Mouse (Mus musculus) neural tube, embryonic 15.5 days (tissue): Measurements from ENCODE around the gene Ccdc187. TPM values are rescaled to one million over a fixed set of nuclear protein-coding genes. Genes with fewer than 3 reads are reported as not detected.
A peak's percentile ranks its signal among the peaks of the same experiment; 100 is the strongest.

Source experiments
- ATAC-seq: fragments of 200-750 bp; cut with Nextera tagmentation; 2 replicates; pipeline ENCODE4 v1.8.0; 2017; ENCODE audit warnings: mild to moderate bottlenecking, moderate TSS enrichment, moderate library complexity; ENCODE audit not compliant: low FRiP score
- H3K27ac ChIP-seq: fragments of 300-500 bp; sonication (generic); replicated peaks from 2 replicates; pipeline ENCODE4 v1.5.1; 2015; ENCODE audit warnings: mild to moderate bottlenecking, inconsistent platforms
- H3K27me3 ChIP-seq: fragments of 300-500 bp; sonication (generic); replicated peaks from 2 replicates; pipeline ENCODE4 v1.6.1; 2015; ENCODE audit warnings: inconsistent platforms
- H3K36me3 ChIP-seq: fragments of 300-500 bp; sonication (generic); 2 replicates; pipeline ENCODE4 v1.6.1; 2015; ENCODE audit warnings: inconsistent platforms
- H3K4me1 ChIP-seq: fragments of 300-500 bp; sonication (generic); 2 replicates; pipeline ENCODE4 v1.6.1; 2015; ENCODE audit warnings: inconsistent platforms
- H3K4me2 ChIP-seq: fragments of 300-500 bp; sonication (generic); 2 replicates; pipeline ENCODE4 v1.6.1; 2015; ENCODE audit warnings: inconsistent platforms, mild to moderate bottlenecking, moderate library complexity
- H3K4me3 ChIP-seq: fragments of 300-500 bp; sonication (generic); replicated peaks from 2 replicates; pipeline ENCODE4 v1.5.1; 2015; ENCODE audit warnings: mild to moderate bottlenecking, inconsistent platforms
- H3K9ac ChIP-seq: fragments of 300-500 bp; sonication (generic); replicated peaks from 2 replicates; pipeline ENCODE4 v1.6.1; 2015; ENCODE audit warnings: mild to moderate bottlenecking, inconsistent platforms
- H3K9me3 ChIP-seq: fragments of 300-500 bp; sonication (generic); replicated peaks from 2 replicates; pipeline ENCODE4 v1.6.1; 2016; ENCODE audit warnings: inconsistent platforms
- WGBS: fragments of 180-500 bp; shearing (Covaris S2); methylation state at CpG from one replicate; pipeline ENCODE4 v1.1.7; 2015; ENCODE audit warnings: mixed read lengths; 5-methylcytosine and 5-hydroxymethylcytosine counted together
- polyA plus RNA-seq: library from polyadenylated mRNA; unstranded; fragments of >200 nt; fragmentation: Nextera tagmentation; extraction: Ambion mirVana; gene quantifications from 2 replicates; pipeline ENCODE4 v1.2.1, GENCODE M21; 2015

Gene Ccdc187
- polyA plus RNA-seq, 1 experiment from 2014 or later = 0.03 TPM

GRCm38 (mm10) chr2:26268216-26268615 lies 26.1 kb downstream of the Ccdc187 start:
- 75% methylated on average over 3 of the region's 3 CpGs for WGBS
- H3K27me3 ChIP-seq = no peaks in the 10 kb centered on the region; the same call in 1 of the 2 replicates
- H3K9me3 ChIP-seq = no peaks in the 10 kb centered on the region
- H3K27ac ChIP-seq = no peak overlapping the region
- ATAC-seq = no peak
- no peaks in the 10 kb centered on the region for H3K4me1 ChIP-seq
- H3K9ac ChIP-seq = no peak overlapping the region
- no peak overlapping the region for H3K4me3 ChIP-seq
- no peaks in the 10 kb centered on the region for H3K36me3 ChIP-seq
- H3K4me2 ChIP-seq = no peak overlapping the region

DNA sequence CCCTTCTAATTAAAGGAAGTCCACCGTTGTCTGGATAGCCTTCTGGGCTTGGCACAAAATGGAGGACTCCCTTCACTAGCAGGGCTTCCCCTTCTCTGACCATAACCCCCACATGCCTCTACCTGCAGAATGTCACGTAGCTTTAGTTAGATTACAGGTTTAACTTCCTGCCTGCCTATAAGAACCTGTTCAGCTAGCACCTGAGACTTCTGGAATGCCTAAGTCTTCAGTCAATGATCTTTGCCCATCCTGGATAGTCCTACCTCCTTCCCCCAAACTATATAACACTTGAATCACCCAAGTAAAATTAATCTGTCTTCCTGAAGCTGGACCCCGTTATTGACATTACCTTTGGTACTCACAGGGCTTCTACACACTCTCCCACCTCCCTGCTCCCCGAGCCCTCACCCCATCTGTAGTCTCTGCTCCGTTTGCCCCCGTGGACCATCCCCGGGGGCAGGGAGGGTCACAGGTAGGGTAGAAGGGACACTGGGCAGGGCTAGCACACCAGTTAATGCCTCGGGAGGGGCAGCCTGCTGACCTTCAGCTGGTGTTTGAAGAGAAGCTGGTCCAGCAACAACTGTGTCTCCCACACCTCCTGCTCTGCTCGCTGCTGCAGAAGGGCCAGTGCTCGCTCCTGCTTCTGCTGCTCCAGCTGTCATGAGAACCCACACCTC lies 28.2 kb downstream of the Ccdc187 start:
- no peaks in the 10 kb centered on the region for H3K4me1 ChIP-seq
- no peak overlapping the region for H3K4me3 ChIP-seq
- no peak overlapping the region for H3K9ac ChIP-seq
- H3K9me3 ChIP-seq = no peaks in the 10 kb centered on the region
- H3K27ac ChIP-seq = no peak overlapping the region
- no peaks in the 10 kb centered on the region for H3K27me3 ChIP-seq
- 82% methylated on average over 10 of the region's 10 CpGs for WGBS
- no peaks in the 10 kb centered on the region for H3K36me3 ChIP-seq
- ATAC-seq = no peak
- no peak overlapping the region for H3K4me2 ChIP-seq

GRCm38 (mm10) chr2:26265095-26265494 lies 29.3 kb downstream of the Ccdc187 start:
- Histone ChIP-seq H3K27ac (no peak overlapping the region), H3K36me3 (no peaks in the 10 kb centered on the region), H3K9me3 (no peaks in the 10 kb centered on the region), H3K27me3 (no peaks in the 10 kb centered on the region), H3K4me2 (no peak overlapping the region), H3K9ac (no peak overlapping the region), H3K4me1 (no peaks in the 10 kb centered on the region), H3K4me3 (no peak overlapping the region)
- ATAC-seq = no peak
- WGBS = 71% methylated on average over 2 of the region's 2 CpGs

GRCm38 (mm10) chr2:26264646-26265045 lies 29.7 kb downstream of the Ccdc187 start:
- no peak overlapping the region for H3K27ac ChIP-seq
- H3K9ac ChIP-seq = no peak overlapping the region
- H3K4me2 ChIP-seq = no peak overlapping the region
- no peak overlapping the region for H3K4me3 ChIP-seq
- no peaks in the 10 kb centered on the region for H3K4me1 ChIP-seq
- 66% methylated on average over 4 of the region's 4 CpGs for WGBS
- H3K9me3 ChIP-seq = no peaks in the 10 kb centered on the region
- no peaks in the 10 kb centered on the region for H3K36me3 ChIP-seq
- H3K27me3 ChIP-seq = no peaks in the 10 kb centered on the region
- no peak for ATAC-seq

DNA sequence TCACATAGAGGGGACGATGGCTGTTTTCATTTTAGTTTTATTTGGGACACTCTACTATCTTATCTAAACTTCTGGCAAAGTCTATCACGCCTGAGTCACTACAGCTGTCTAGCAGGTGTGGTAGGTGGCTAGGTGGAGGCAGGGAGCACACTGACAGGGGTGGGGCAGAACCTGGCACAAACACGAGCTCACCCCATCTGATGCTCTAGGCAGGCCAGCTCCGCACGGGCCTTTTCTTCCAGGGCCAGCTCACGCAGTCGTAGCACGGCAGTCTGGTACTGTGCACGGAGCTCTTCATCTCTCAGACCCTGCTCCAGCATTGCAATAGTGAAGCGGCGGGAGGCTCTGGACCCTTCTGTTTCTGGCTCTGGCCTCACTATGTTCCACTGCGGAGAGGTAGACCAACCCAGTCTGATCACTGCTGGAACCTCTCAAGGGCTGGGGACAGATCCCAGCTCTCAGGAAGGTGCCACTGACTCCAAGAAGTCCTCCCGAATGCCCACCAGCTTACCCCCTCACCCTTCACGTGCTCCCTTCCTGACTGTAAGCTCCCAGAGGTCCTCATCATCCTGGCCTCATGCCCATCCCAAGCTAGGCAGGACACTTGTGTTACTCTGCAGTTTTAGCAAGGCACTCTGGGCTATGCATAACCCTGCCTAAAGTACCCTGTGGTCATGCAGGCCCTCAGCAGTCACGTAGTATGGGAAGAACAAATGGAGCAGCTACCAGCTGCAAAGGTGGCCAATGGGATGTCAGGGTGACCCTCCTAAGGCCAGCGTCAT lies 36.9 kb downstream of the Ccdc187 start:
- Histone ChIP-seq H3K36me3 (no peaks in the 10 kb centered on the region), H3K4me1 (no peaks in the 10 kb centered on the region), H3K9ac (no peak overlapping the region), H3K4me2 (no peak overlapping the region), H3K27ac (no peak overlapping the region), H3K4me3 (no peak overlapping the region), H3K27me3 (no peaks in the 10 kb centered on the region; the same call in 1 of the 2 replicates), H3K9me3 (no peaks in the 10 kb centered on the region)
- no peak for ATAC-seq
- 87% methylated on average over 16 of the region's 16 CpGs for WGBS

GRCm38 (mm10) chr2:26254816-26255215 lies 39.5 kb downstream of the Ccdc187 start:
- Histone ChIP-seq H3K9me3 (no peaks in the 10 kb centered on the region), H3K4me3 (no peak overlapping the region), H3K36me3 (no peaks in the 10 kb centered on the region), H3K9ac (no peak overlapping the region), H3K4me1 (no peaks in the 10 kb centered on the region), H3K27me3 (no peaks in the 10 kb centered on the region; the same call in 1 of the 2 replicates), H3K27ac (no peak overlapping the region), H3K4me2 (no peak overlapping the region)
- 56% methylated on average over 4 of the region's 4 CpGs for WGBS
- ATAC-seq = no peak

- no peaks in the 10 kb centered on the region; the same call in 1 of the 2 replicates for H3K27me3 ChIP-seq
- no peak for ATAC-seq
- no peak overlapping the region for H3K4me3 ChIP-seq
- H3K4me1 ChIP-seq = no peaks in the 10 kb centered on the region
- H3K9me3 ChIP-seq = no peaks in the 10 kb centered on the region
- no peak overlapping the region for H3K27ac ChIP-seq
- 62% methylated on average over 8 of the region's 8 CpGs for WGBS
- no peaks in the 10 kb centered on the region for H3K36me3 ChIP-seq
- no peak overlapping the region for H3K9ac ChIP-seq
- no peak overlapping the region for H3K4me2 ChIP-seq
These were observed 41.7 kb downstream of the Ccdc187 start for GRCm38 (mm10) chr2:26252514-26253206.

GRCm38 (mm10) chr2:26247531-26247930 lies 46.8 kb downstream of the Ccdc187 start:
- H3K27ac ChIP-seq = no peak overlapping the region
- no peak overlapping the region for H3K9ac ChIP-seq
- no peaks in the 10 kb centered on the region for H3K9me3 ChIP-seq
- no peaks in the 10 kb centered on the region; the same call in 1 of the 2 replicates for H3K27me3 ChIP-seq
- H3K4me1 ChIP-seq = no peaks in the 10 kb centered on the region
- WGBS = 64% methylated on average over 3 of the region's 3 CpGs
- H3K36me3 ChIP-seq = no peaks in the 10 kb centered on the region
- ATAC-seq = no peak
- H3K4me3 ChIP-seq = no peak overlapping the region
- no peak overlapping the region for H3K4me2 ChIP-seq

DNA sequence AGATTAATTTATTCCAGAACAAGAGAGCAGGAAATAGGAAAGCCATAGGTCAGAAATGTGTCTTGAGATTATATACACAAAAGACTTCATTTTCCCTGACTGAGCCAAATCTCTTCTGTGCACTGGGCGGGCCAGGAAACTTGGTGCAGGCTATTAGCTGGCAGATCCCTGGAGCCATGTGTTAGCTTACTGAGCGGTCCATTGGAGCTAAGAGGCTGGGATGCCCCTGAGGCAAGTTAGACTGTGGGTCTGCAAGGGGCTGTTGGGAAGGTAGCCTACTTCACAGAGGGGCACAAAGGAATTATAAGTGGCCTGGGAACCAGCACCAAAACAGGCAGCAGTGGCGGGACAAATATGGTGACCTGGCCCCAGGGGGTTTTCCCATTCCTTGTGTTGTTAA lies 53.5 kb downstream of the Ccdc187 start:
- Histone ChIP-seq H3K27ac (no peak overlapping the region), H3K4me1 (peaks cover 24% of the 10 kb centered on the region), H3K9ac (no peak overlapping the region), H3K4me2 (no peak overlapping the region), H3K9me3 (no peaks in the 10 kb centered on the region), H3K4me3 (no peak overlapping the region), H3K27me3 (no peaks in the 10 kb centered on the region), H3K36me3 (no peaks in the 10 kb centered on the region)
- no peak for ATAC-seq
- 49% methylated on average over 3 of the region's 3 CpGs for WGBS

DNA sequence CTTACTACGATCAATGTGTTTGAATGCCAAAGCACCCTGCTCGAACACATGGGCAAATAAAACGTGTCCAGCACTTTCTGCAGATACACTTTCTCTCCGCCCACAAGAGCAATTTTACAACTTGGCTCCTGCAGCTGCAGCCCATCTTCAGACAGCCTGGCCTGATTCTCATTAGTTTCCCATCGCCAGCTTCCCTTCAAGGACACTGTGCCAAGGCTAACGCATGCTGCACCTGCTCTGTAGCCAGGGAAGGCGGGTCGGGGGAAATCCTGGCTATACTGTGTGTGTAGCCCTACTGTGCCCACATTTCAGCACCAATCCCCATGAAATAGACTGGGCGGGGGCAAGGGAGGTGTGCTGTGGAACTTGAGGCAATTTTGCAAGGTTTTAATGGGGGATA lies 54.0 kb downstream of the Ccdc187 start:
- Histone ChIP-seq H3K4me1 (peaks cover 29% of the 10 kb centered on the region), H3K4me2 (no peak overlapping the region), H3K27me3 (no peaks in the 10 kb centered on the region), H3K4me3 (no peak overlapping the region), H3K9me3 (no peaks in the 10 kb centered on the region), H3K36me3 (no peaks in the 10 kb centered on the region), H3K27ac (peak overlapping the region; percentile 42; the same call in 1 of the 2 replicates), H3K9ac (no peak overlapping the region)
- ATAC-seq = no peak
- WGBS = 34% methylated on average over 9 of the region's 9 CpGs

DNA sequence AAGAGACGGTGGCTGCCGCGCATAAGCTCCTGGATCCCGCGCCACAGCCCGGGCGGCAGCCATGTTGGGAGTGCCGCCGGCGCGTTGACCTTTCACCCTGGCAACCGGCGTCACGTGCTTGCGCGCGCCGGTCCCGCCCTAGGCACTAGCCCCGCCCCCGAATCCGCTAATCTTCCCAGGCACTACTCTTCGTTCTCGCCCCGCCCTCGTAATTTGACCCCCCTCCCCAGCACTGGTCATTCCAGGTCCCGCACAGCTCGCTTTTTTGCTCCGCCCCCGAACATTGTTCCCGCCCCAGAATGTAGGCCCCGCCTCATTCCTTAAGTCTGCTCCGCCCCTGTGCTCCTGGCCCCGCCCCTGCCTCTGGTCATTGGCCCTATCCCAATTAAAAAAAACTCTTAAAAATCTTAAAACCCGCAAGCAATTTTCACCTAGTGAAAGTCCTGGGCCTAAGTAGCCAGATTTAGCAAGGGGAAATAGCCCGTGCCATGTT lies 57.0 kb downstream of the Ccdc187 start, which contains the start of gene Qsox2:
Qsox2 (minus strand) TSS at position 236 of the 493 bp plus-strand sequence.
- Histone ChIP-seq H3K36me3 (no peaks in the 10 kb centered on the region), H3K4me2 (peak within 1 kb of the TSS; percentile 77), H3K27ac (peak within 1 kb of the TSS; percentile 89), H3K27me3 (no peaks in the 10 kb centered on the region), H3K9ac (peak within 1 kb of the TSS; percentile 87), H3K4me3 (peak within 1 kb of the TSS; percentile 96), H3K4me1 (peaks cover 36% of the 10 kb centered on the region), H3K9me3 (no peaks in the 10 kb centered on the region)
- ATAC-seq = peak; percentile 88
- 2% methylated on average over 36 of the region's 36 CpGs for WGBS
